Mouse (Mus musculus) stomach, postnatal 0 days (tissue): ENCODE measurements around the gene Olfr1495. TPM values are rescaled to one million over a fixed set of nuclear protein-coding genes. Genes with fewer than 3 reads are reported as not detected.
"Not testable (repeated sequence)": the region's sequence is repeated elsewhere in the genome, so short reads cannot be mapped to it uniquely, and the experiment has no call there.

ENCODE experiments used
- ATAC-seq: fragments of 200-750 bp; cut with Nextera tagmentation; 2 replicates; pipeline ENCODE4 v1.8.0; 2017; ENCODE audit not compliant: low FRiP score, low TSS enrichment
- DNase-seq: peaks from one replicate; pipeline ENCODE4 v3.0.0-alpha.2; 2016; ENCODE audit warnings: low spot score
- H3K27ac ChIP-seq: fragments of 300-500 bp; sonication (generic); replicated peaks from 2 replicates; pipeline ENCODE4 v1.5.1; 2014; ENCODE audit warnings: mild to moderate bottlenecking, control low read depth
- H3K27me3 ChIP-seq: fragments of 300-500 bp; sonication (generic); 2 replicates; pipeline ENCODE4 v1.6.1; 2014; ENCODE audit warnings: low read length; ENCODE audit not compliant: control insufficient read depth, insufficient read depth
- H3K36me3 ChIP-seq: fragments of 300-500 bp; sonication (generic); 2 replicates; pipeline ENCODE4 v1.6.1; 2014; ENCODE audit warnings: low read length, mixed read lengths; ENCODE audit not compliant: control insufficient read depth, insufficient read depth
- H3K4me1 ChIP-seq: fragments of 300-500 bp; sonication (generic); replicated peaks from 2 replicates; pipeline ENCODE4 v1.6.1; 2014; ENCODE audit warnings: antibody characterized with exemption; ENCODE audit not compliant: control insufficient read depth, insufficient read depth
- H3K4me2 ChIP-seq: fragments of 300-500 bp; sonication (generic); replicated peaks from 2 replicates; pipeline ENCODE4 v1.6.1; 2014; ENCODE audit warnings: low read depth, mild to moderate bottlenecking, control low read depth, moderate library complexity
- H3K4me3 ChIP-seq: fragments of 300-500 bp; sonication (generic); 2 replicates; pipeline ENCODE4 v1.5.1; 2014; ENCODE audit warnings: low read depth, low read length, control low read depth
- H3K9ac ChIP-seq: fragments of 300-500 bp; sonication (generic); 2 replicates; pipeline ENCODE4 v1.6.1; 2014; ENCODE audit warnings: mild to moderate bottlenecking, low read length, control low read depth, mixed read lengths
- H3K9me3 ChIP-seq: fragments of 300-500 bp; sonication (generic); 2 replicates; pipeline ENCODE4 v1.6.1; 2016; ENCODE audit warnings: low read length; ENCODE audit not compliant: control insufficient read depth
- CTCF ChIP-seq: IDR thresholded peaks from 2 replicates; pipeline ENCODE4 v1.5.1; 2016; ENCODE audit warnings: antibody characterized with exemption, low read depth, mild to moderate bottlenecking, moderate library complexity
- EP300 ChIP-seq: optimal IDR thresholded peaks from 2 replicates; pipeline ENCODE3; 2016; ENCODE audit warnings: antibody characterized with exemption
- WGBS: fragments of 180-500 bp; shearing (Covaris S2); extraction: QIAGEN DNeasy Blood & Tissue Kit; methylation state at CpG from one replicate; pipeline ENCODE4 v1.1.7; 2014; 5-methylcytosine and 5-hydroxymethylcytosine counted together
- polyA plus RNA-seq: library from polyadenylated mRNA; unstranded; fragments of >200 nt; fragmentation: Nextera tagmentation; extraction: Ambion mirVana; gene quantifications from 2 replicates; pipeline ENCODE4 v1.2.1, GENCODE M21; 2015

Gene Olfr1495
- polyA plus RNA-seq, 1 experiment from 2014 or later, result not detected

DNA sequence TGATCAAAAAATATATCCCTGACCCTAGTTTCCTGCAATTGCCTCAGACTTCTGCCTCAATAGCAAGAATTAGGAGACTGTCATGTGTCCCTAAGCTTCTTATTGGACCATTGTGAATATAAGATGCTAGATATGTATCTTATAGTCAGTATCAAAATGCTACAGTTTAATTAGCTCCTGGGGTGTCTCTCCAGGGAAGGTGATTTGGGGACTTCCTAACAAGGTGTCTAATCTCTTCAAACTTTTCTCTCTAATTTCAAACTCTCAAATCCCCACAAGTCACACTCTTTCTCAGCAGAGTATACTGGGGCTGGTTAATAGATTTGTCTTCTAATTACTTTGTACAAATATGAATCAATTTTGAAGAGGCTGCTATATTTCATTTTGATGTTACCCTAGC lies 33.7 kb downstream of the Olfr1495 start, which contains the start of gene Olfr1497:
Olfr1497 (minus strand) TSS at position 101 of the 400 bp plus-strand sequence.
- Histone ChIP-seq H3K27ac (no peak within 1 kb of the TSS), H3K9ac (no peak within 1 kb of the TSS), H3K4me2 (no peak within 1 kb of the TSS), H3K4me1 (no peaks in the 10 kb centered on the region), H3K9me3 (no peaks in the 10 kb centered on the region), H3K4me3 (no peak within 1 kb of the TSS), H3K27me3 (no peaks in the 10 kb centered on the region), H3K36me3 (no peaks in the 10 kb centered on the region)
- ATAC-seq (no peak), DNase-seq (no peak)
- TF ChIP-seq EP300 (no peak), CTCF (no peak)

DNA sequence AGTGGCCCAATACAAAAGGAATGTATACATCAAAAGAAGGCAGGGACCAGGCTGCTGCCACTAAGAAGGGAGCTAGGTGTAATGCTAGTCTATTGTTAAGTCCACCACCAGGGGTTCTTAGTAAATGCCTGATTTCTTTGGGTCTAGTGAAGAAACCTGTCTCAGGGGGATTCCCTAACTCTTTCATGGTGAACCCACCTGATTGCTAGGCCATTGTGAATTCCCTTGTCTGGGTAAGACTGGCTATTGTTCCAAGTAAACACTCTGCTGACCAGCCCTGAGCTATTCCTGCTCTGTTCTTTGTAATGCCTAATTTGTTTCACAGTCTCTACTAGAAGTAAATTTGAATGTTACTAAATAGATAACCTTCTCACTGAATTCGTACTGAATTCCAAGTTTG lies 41.1 kb downstream of the Olfr1495 start:
- DNase-seq, ATAC-seq, H3K27ac ChIP-seq, H3K27me3 ChIP-seq, H3K9me3 ChIP-seq, H3K4me1 ChIP-seq, H3K9ac ChIP-seq, H3K36me3 ChIP-seq, H3K4me3 ChIP-seq, H3K4me2 ChIP-seq: not testable (repeated sequence)
- 58% methylated on average over 1 of the region's 1 CpGs for WGBS

DNA sequence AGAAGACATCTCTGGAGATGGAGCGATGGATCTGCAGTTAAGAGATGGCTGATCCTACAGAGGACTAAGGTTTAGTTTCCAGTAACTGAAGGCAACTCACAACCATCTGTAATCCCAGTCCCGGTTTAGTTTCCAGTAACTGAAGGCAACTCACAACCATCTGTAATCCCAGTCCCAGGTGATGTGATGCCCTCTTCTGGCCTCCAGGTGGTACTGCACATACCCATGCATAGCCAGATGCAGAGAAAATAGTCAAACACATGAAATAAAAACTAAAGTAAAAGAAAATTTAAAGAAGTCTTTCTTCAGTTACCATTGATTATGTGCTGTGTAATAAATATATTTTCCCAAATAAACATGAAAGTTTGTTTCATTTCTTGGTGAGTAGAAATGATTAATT lies 48.4 kb downstream of the Olfr1495 start:
- H3K9ac ChIP-seq, result no peak overlapping the region
- no peaks in the 10 kb centered on the region for H3K36me3 ChIP-seq
- H3K4me1 ChIP-seq, result no peaks in the 10 kb centered on the region
- no peaks in the 10 kb centered on the region for H3K9me3 ChIP-seq
- TF ChIP-seq CTCF, result peak; percentile 38
- TF ChIP-seq EP300, result no peak
- H3K4me3 ChIP-seq, result no peak overlapping the region
- no peak for DNase-seq
- no peak overlapping the region for H3K4me2 ChIP-seq
- ATAC-seq, result no peak
- no peak overlapping the region for H3K27ac ChIP-seq
- 57% methylated on average over 2 of the region's 2 CpGs for WGBS
- H3K27me3 ChIP-seq, result no peaks in the 10 kb centered on the region

DNA sequence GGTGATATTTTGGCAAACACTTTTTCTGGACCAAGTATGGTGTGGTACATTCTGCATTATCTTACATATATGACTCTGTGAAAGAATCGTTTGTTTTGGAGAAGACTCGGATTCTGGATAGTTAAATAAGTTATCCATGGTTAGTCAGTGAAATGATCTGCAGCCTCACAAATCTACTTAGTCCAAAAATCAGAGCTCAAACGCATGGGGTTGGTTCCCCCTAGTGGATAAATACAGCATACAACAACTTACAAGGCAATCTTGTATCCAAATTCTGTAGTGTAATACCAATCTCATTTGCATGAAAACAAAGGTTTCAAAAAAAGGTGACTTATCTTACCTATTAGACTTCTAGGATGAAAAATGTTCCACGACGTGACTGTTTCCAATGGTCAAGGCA lies 54.4 kb downstream of the Olfr1495 start:
- H3K4me2 ChIP-seq, result no peak overlapping the region
- no peak overlapping the region for H3K4me3 ChIP-seq
- ATAC-seq, result no peak
- no peaks in the 10 kb centered on the region for H3K27me3 ChIP-seq
- no peak overlapping the region for H3K9ac ChIP-seq
- 25% methylated on average over 5 of the region's 5 CpGs for WGBS
- no peaks in the 10 kb centered on the region for H3K36me3 ChIP-seq
- H3K27ac ChIP-seq, result no peak overlapping the region
- no peaks in the 10 kb centered on the region for H3K4me1 ChIP-seq
- no peak for DNase-seq
- TF ChIP-seq CTCF (peak; percentile 60), EP300 (no peak)
- no peaks in the 10 kb centered on the region for H3K9me3 ChIP-seq

DNA sequence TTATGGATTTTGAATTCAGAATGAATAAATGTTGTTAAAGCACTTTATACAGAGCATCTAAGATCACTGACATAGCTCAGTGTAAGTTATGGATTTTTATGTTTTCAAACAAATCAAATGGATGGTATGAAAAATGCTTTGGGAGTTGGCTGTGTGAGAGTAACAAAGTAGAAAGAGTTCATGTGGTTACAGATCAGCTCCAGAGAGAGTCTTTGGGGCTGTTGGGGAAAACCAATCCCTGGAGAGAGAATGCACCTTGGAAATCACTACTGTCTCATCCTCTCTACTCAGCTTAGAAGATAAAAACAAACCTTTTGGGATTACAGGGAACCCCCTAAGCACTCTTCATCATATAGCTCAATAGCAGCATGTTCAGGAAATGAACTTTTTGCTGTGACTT lies 54.9 kb downstream of the Olfr1495 start, which contains the start of gene Olfr1499:
Olfr1499 (minus strand) TSS at position 101 of the 400 bp plus-strand sequence.
- no peak within 1 kb of the TSS for H3K4me3 ChIP-seq
- ATAC-seq (no peak), DNase-seq (no peak)
- no peak within 1 kb of the TSS for H3K4me2 ChIP-seq
- no peaks in the 10 kb centered on the region for H3K9me3 ChIP-seq
- no peaks in the 10 kb centered on the region for H3K4me1 ChIP-seq
- H3K27ac ChIP-seq, result no peak within 1 kb of the TSS
- no peak within 1 kb of the TSS for H3K9ac ChIP-seq
- no peaks in the 10 kb centered on the region for H3K27me3 ChIP-seq
- TF ChIP-seq CTCF (no peak), EP300 (no peak)
- no peaks in the 10 kb centered on the region for H3K36me3 ChIP-seq

Other genes with a start within 250 kb of the Olfr1495 start
- not detected in 2 replicates for gene Olfr1480, start 236.7 kb upstream of the Olfr1495 start, polyA plus RNA-seq
- gene Olfr1484, start 181.1 kb upstream of the Olfr1495 start, polyA plus RNA-seq, result not detected in 2 replicates
- not detected in 2 replicates for gene Olfr1487, start 147.2 kb upstream of the Olfr1495 start, polyA plus RNA-seq
- gene Olfr1489, start 133.0 kb upstream of the Olfr1495 start, polyA plus RNA-seq, result 0.01 TPM in 1 of 2 replicates, not detected in the other
- gene Olfr1490, start 113.5 kb upstream of the Olfr1495 start, polyA plus RNA-seq, result not detected in 2 replicates
- not detected in 2 replicates for gene Olfr1491, start 67.3 kb upstream of the Olfr1495 start, polyA plus RNA-seq
- gene Olfr1493-ps1, start 41.3 kb upstream of the Olfr1495 start, polyA plus RNA-seq, result not detected in 2 replicates
- not detected in 2 replicates for gene Olfr1494, start 24.9 kb upstream of the Olfr1495 start, polyA plus RNA-seq
- not detected in 2 replicates for gene Olfr1496, start 13.3 kb downstream of the Olfr1495 start, polyA plus RNA-seq
- not detected in 2 replicates for gene Olfr1497, start 33.6 kb downstream of the Olfr1495 start, polyA plus RNA-seq
- gene Olfr1499, start 54.8 kb downstream of the Olfr1495 start, polyA plus RNA-seq, result not detected in 2 replicates
- gene Olfr1500, start 65.9 kb downstream of the Olfr1495 start, polyA plus RNA-seq, result 0.05 TPM in 1 of 2 replicates, not detected in the other
- gene Olfr1501, start 86.1 kb downstream of the Olfr1495 start, polyA plus RNA-seq, result 0.02 TPM in 1 of 2 replicates, not detected in the other
- gene Olfr1502, start 97.2 kb downstream of the Olfr1495 start, polyA plus RNA-seq, result not detected in 2 replicates
- not detected in 2 replicates for gene Olfr1504, start 133.3 kb downstream of the Olfr1495 start, polyA plus RNA-seq
- not detected in 2 replicates for gene Olfr1505, start 148.9 kb downstream of the Olfr1495 start, polyA plus RNA-seq